ENCODE assay signal across 10 mouse cellular contexts in genomic region chr7:16761005-16761481, GRCm38 (mm10). TPM values are rescaled to one million over a fixed set of nuclear protein-coding genes. Genes with fewer than 3 reads are reported as not detected.
A peak's percentile ranks its signal among the peaks of the same experiment; 100 is the strongest.
DNase-seq lines count a peak whose midpoint lies in the region; ATAC-seq lines count a peak whose summit lies in the region.
"Had no signal": no experiment of that assay in that cellular context is flagged by ENCODE, and none has a peak within 500 bp of the region (broad histone marks: within the 10 kb centered on the region; RNA-seq: fewer than 3 reads in every experiment).

No protein-coding gene starts in this region.

- ATAC-seq in activated CD4-positive, CD25-positive, alpha-beta regulatory T cell, adult 4 months: no peak

- peak overlapping the region; percentile 34; the same call in 1 of the 2 replicates for H3K4me3 ChIP-seq in brown adipose tissue, adult 24 weeks (ENCODE audit: insufficient read depth, low read depth, low read length)
- H3K4me3 ChIP-seq: hindbrain, embryonic 15.5 days had no signal

- peaks cover 12% of the 10 kb centered on the region for H3K4me1 ChIP-seq in brown adipose tissue, adult 24 weeks (ENCODE audit: control insufficient read depth, insufficient read depth, insufficient read length, low read length)
- H3K4me1 ChIP-seq: hindbrain, embryonic 15.5 days had no signal

- intact Hi-C loops in gastrocnemius, postnatal 36 days (cut with DNase I): loop anchor here (2.0 kb wide), 1 partner anchor 20 kb away; the partner anchor contains the start of gene Slc1a5

- DNase-seq in gastrocnemius, postnatal 36 days: peak; percentile 72 to 83
- peak; percentile 63 for DNase-seq in kidney, adult 9 months
- DNase-seq in lung, postnatal 36 days: peak; percentile 83
- no peak for DNase-seq in cerebellum, adult 8-10 months
- no peak for DNase-seq in thymus, postnatal 14 days
- no peak for DNase-seq in c-Kit-positive CD71-positive TER-119-positive erythroid progenitor cells, embryonic 14.5 days (ENCODE audit: low spot score)

- peak overlapping the region; percentile 98 for H3K27ac ChIP-seq in brown adipose tissue, adult 24 weeks (replicated peaks; ENCODE audit: low read depth, low read length)
- H3K27ac ChIP-seq: hindbrain, embryonic 15.5 days had no signal

RNA-seq across cellular contexts. Expression of gene Slc1a5, which starts 20.1 kb away (rescaled TPM):
- 297 and 414 TPM in 2 replicates for polyA plus RNA-seq in brown adipose tissue, adult 24 weeks (2012; ENCODE audit: insufficient read depth, insufficient read length, missing spikeins)
- 10 to 100 TPM; 15.2 to 18.6 TPM for total RNA-seq in gastrocnemius, postnatal 36 days (2021)
- 100 to 1,000 TPM; 143 to 179 TPM for polyA plus RNA-seq in activated CD4-positive, CD25-positive, alpha-beta regulatory T cell, adult 4 months (2017; shearing (Covaris generic))

RNA-seq across cellular contexts. Expression of gene Ap2s1, which starts 22.8 kb away (rescaled TPM):
- polyA plus RNA-seq in brown adipose tissue, adult 24 weeks (2012; ENCODE audit: insufficient read depth, insufficient read length, missing spikeins): 80.6 and 87.2 TPM in 2 replicates
- total RNA-seq in gastrocnemius, postnatal 36 days (2021): 10 to 100 TPM; 48.5 to 50.9 TPM
- polyA plus RNA-seq in activated CD4-positive, CD25-positive, alpha-beta regulatory T cell, adult 4 months (2017; shearing (Covaris generic)): 100 to 1,000 TPM; 101 to 111 TPM

RNA-seq across cellular contexts. Expression of gene Ceacam9, which starts 39.3 kb away (rescaled TPM):
- not detected in 2 replicates for polyA plus RNA-seq in brown adipose tissue, adult 24 weeks (2012; ENCODE audit: insufficient read depth, insufficient read length, missing spikeins)
- not detected for total RNA-seq in gastrocnemius, postnatal 36 days (2021)
- polyA plus RNA-seq in activated CD4-positive, CD25-positive, alpha-beta regulatory T cell, adult 4 months (2017; shearing (Covaris generic)): not detected
- polyA plus RNA-seq: neural tube, embryonic 11.5 days had no signal

RNA-seq across cellular contexts. Expression of gene Strn4, which starts 54.6 kb away (rescaled TPM):
- 19.4 and 21.5 TPM in 2 replicates for polyA plus RNA-seq in brown adipose tissue, adult 24 weeks (2012; ENCODE audit: insufficient read depth, insufficient read length, missing spikeins)
- 10 to 100 TPM; 13.9 to 14.7 TPM for total RNA-seq in gastrocnemius, postnatal 36 days (2021)
- 10 to 100 TPM; 23.0 to 23.1 TPM for polyA plus RNA-seq in activated CD4-positive, CD25-positive, alpha-beta regulatory T cell, adult 4 months (2017; shearing (Covaris generic))

RNA-seq across cellular contexts. Expression of gene Fkrp, which starts 55.5 kb away (rescaled TPM):
- 8.4 and 11.1 TPM in 2 replicates for polyA plus RNA-seq in brown adipose tissue, adult 24 weeks (2012; ENCODE audit: insufficient read depth, insufficient read length, missing spikeins)
- 10 to 100 TPM; 45.3 to 50.1 TPM for total RNA-seq in gastrocnemius, postnatal 36 days (2021)
- polyA plus RNA-seq in activated CD4-positive, CD25-positive, alpha-beta regulatory T cell, adult 4 months (2017; shearing (Covaris generic)): 1 to 10 TPM; 6.5 to 7.5 TPM

Comparison
In these comparisons a context has a peak if more than half of its experiments do, and no peak if none do; other contexts are left out.
1. DNase-seq: peak in gastrocnemius, postnatal 36 days (2 of 2), kidney, adult 9 months (single experiment) and lung, postnatal 36 days (single experiment); none in cerebellum, adult 8-10 months (single experiment), thymus, postnatal 14 days (single experiment) and c-Kit-positive CD71-positive TER-119-positive erythroid progenitor cells, embryonic 14.5 days (single experiment).